Mouse (Mus musculus): ENCODE measurements around the gene Prdm10. TPM values are rescaled to one million over a fixed set of nuclear protein-coding genes. Genes with fewer than 3 reads are reported as not detected.

Prdm10 gene
- polyA plus RNA-seq, 1 experiment, result 21.2 TPM

GRCm38 (mm10) chr9:31352716-31353115 is 72.4 kb downstream of the Prdm10 start:
- DNase-seq (ENCODE audit: extremely low spot score in 1 of 2, low spot score in 1 of 2), result no peak

- DNase-seq (ENCODE audit: extremely low spot score in 1 of 2, low spot score in 1 of 2), result no peak
These were observed 73.2 kb downstream of the Prdm10 start for GRCm38 (mm10) chr9:31353518-31353917.

- DNase-seq (ENCODE audit: extremely low spot score in 1 of 2, low spot score in 1 of 2), result no peak
These were observed 73.7 kb downstream of the Prdm10 start for GRCm38 (mm10) chr9:31354051-31354450.

- peak in 1 of 2 experiments; percentile 64 for DNase-seq (ENCODE audit: extremely low spot score in 1 of 2, low spot score in 1 of 2)
These were observed 83.6 kb downstream of the Prdm10 start for GRCm38 (mm10) chr9:31363698-31364609.

GRCm38 (mm10) chr9:31365086-31365485 is 84.7 kb downstream of the Prdm10 start:
- DNase-seq (ENCODE audit: extremely low spot score in 1 of 2, low spot score in 1 of 2), result no peak

GRCm38 (mm10) chr9:31371740-31372139 is 91.4 kb downstream of the Prdm10 start:
- DNase-seq (ENCODE audit: extremely low spot score in 1 of 2, low spot score in 1 of 2), result no peak

GRCm38 (mm10) chr9:31376661-31377060 is 96.3 kb downstream of the Prdm10 start:
- no peak for DNase-seq (ENCODE audit: extremely low spot score in 1 of 2, low spot score in 1 of 2)

- peak in 1 of 2 experiments; percentile 20 for DNase-seq (ENCODE audit: extremely low spot score in 1 of 2, low spot score in 1 of 2)
These were observed 104.6 kb downstream of the Prdm10 start for GRCm38 (mm10) chr9:31384786-31385499.

GRCm38 (mm10) chr9:31385500-31385869 is 105.1 kb downstream of the Prdm10 start:
- peak in 1 of 2 experiments; percentile 20 for DNase-seq (ENCODE audit: extremely low spot score in 1 of 2, low spot score in 1 of 2)

- peak; percentile 86 to 95 for DNase-seq (ENCODE audit: extremely low spot score in 1 of 2, low spot score in 1 of 2)
These were observed 105.6 kb downstream of the Prdm10 start, which contains the start of gene Nfrkb for GRCm38 (mm10) chr9:31385947-31386354. Gene Nfrkb, plus strand, starts transcription at chr9:31386192.

GRCm38 (mm10) chr9:31386368-31387180 is 106.2 kb downstream of the Prdm10 start:
- DNase-seq (ENCODE audit: extremely low spot score in 1 of 2, low spot score in 1 of 2), result peak in 1 of 2 experiments; percentile 30

GRCm38 (mm10) chr9:31387206-31387605 is 106.9 kb downstream of the Prdm10 start:
- no peak for DNase-seq (ENCODE audit: extremely low spot score in 1 of 2, low spot score in 1 of 2)

- DNase-seq (ENCODE audit: extremely low spot score in 1 of 2, low spot score in 1 of 2), result peak in 1 of 2 experiments; percentile 85
These were observed 120.1 kb downstream of the Prdm10 start for GRCm38 (mm10) chr9:31400441-31400840.

- no peak for DNase-seq (ENCODE audit: extremely low spot score in 1 of 2, low spot score in 1 of 2)
These were observed 124.0 kb downstream of the Prdm10 start for GRCm38 (mm10) chr9:31404311-31404710.

- peak in 1 of 2 experiments; percentile 46 for DNase-seq (ENCODE audit: extremely low spot score in 1 of 2, low spot score in 1 of 2)
These were observed 124.9 kb downstream of the Prdm10 start for GRCm38 (mm10) chr9:31405217-31405616.

GRCm38 (mm10) chr9:31412165-31412564 is 131.8 kb downstream of the Prdm10 start:
- no peak for DNase-seq (ENCODE audit: extremely low spot score in 1 of 2, low spot score in 1 of 2)

- peak in 1 of 2 experiments; percentile 17 for DNase-seq (ENCODE audit: extremely low spot score in 1 of 2, low spot score in 1 of 2)
These were observed 138.5 kb downstream of the Prdm10 start for GRCm38 (mm10) chr9:31418821-31419220.

GRCm38 (mm10) chr9:31422143-31422542 is 141.8 kb downstream of the Prdm10 start:
- DNase-seq (ENCODE audit: extremely low spot score in 1 of 2, low spot score in 1 of 2), result no peak

- no peak for DNase-seq (ENCODE audit: extremely low spot score in 1 of 2, low spot score in 1 of 2)
These were observed 148.6 kb downstream of the Prdm10 start for GRCm38 (mm10) chr9:31428971-31429370.

- no peak for DNase-seq (ENCODE audit: extremely low spot score in 1 of 2, low spot score in 1 of 2)
These were observed 149.7 kb downstream of the Prdm10 start for GRCm38 (mm10) chr9:31430011-31430410.
